In the genomic region with DNA sequence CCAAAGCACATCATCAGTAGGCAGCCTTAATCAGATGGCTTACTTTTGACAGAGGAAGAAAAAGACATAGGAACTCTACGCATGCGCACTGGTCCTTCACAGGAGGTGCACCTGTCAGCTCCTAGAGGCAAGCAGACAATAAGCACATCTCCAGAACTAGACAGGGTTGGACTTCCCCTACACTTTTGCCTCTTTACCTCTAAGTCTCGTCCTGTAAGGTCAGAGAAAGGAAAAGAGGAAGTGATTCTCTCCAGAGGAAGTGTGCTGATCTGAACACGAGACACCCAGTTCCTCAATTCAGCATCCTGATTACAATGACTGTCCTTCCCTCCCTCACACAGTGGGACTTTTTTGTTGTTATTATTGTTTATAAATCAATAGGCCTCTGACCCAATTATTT, we compare ENCODE assay signal across 10 mouse cellular contexts. TPM values are rescaled to one million over a fixed set of nuclear protein-coding genes. Genes with fewer than 3 reads are reported as not detected.
DNase-seq lines count a peak whose midpoint lies in the region; ATAC-seq and TF ChIP-seq lines count a peak whose summit lies in the region.
"Had no signal": no experiment of that assay in that cellular context is flagged by ENCODE, and none has a peak within 500 bp of the region (broad histone marks: within the 10 kb centered on the region; RNA-seq: fewer than 3 reads in every experiment).

No protein-coding gene starts in this region.

- 68% methylated on average over 4 of the region's 4 CpGs for WGBS in liver, adult 2 months
- WGBS in liver, embryonic 11.5 days, result 46% methylated on average over 4 of the region's 4 CpGs
- 79% methylated on average over 4 of the region's 4 CpGs for WGBS in cerebellum, adult 2 months

- no peaks in the 10 kb centered on the region for H3K4me1 ChIP-seq in liver, adult 2 months (ENCODE audit: control insufficient read depth, insufficient read depth, low read length)
- H3K4me1 ChIP-seq in liver, embryonic 11.5 days (replicated peaks; ENCODE audit: control insufficient read depth, insufficient read depth, low read length), result no peaks in the 10 kb centered on the region
- H3K4me1 ChIP-seq in cerebellum, adult 2 months (ENCODE audit: control insufficient read depth, insufficient read depth, low read length), result no peaks in the 10 kb centered on the region
- H3K4me1 ChIP-seq: heart, embryonic 12.5 days had no signal

- no peaks in the 10 kb centered on the region for H3K9me3 ChIP-seq in liver, embryonic 11.5 days (ENCODE audit: control insufficient read depth, low read length)
- H3K9me3 ChIP-seq: heart, embryonic 12.5 days had no signal

- H3K36me3 ChIP-seq in liver, adult 2 months (ENCODE audit: control insufficient read depth, insufficient read depth, low read length), result no peaks in the 10 kb centered on the region
- H3K36me3 ChIP-seq in liver, embryonic 11.5 days (ENCODE audit: control insufficient read depth, insufficient read depth, low read length), result no peaks in the 10 kb centered on the region
- H3K36me3 ChIP-seq: heart, embryonic 12.5 days had no signal

- no peak for ATAC-seq in liver, embryonic 11.5 days (replicated peaks; ENCODE audit: low FRiP score)
- ATAC-seq in monocyte, adult 5-6 weeks (replicated peaks; ENCODE audit: insufficient number of reproducible peaks, low FRiP score, low TSS enrichment, poor library complexity, severe bottlenecking), result peak; percentile 95

- peak; percentile 47 for DNase-seq in liver, adult 2 months (ENCODE audit: extremely low read depth, low read depth, low spot score)
- DNase-seq in liver, embryonic 11.5 days (ENCODE audit: low spot score), result no peak
- DNase-seq in brain, adult 2 months (ENCODE audit: low read depth, low spot score), result peak; percentile 31
- peak; percentile 38 to 53 for DNase-seq in thymus, postnatal 36 days
- DNase-seq in cerebellum, adult 2 months, result no peak
- no peak for DNase-seq in kidney, adult 8-10 months
- no peak for DNase-seq in left cerebral cortex, adult 9 months (ENCODE audit: low spot score in 2 of 2)
- DNase-seq: kidney, adult 18-20 months had no signal

- no peaks in the 10 kb centered on the region for H3K79me2 ChIP-seq in liver, adult 2 months (ENCODE audit: control insufficient read depth, insufficient read depth, low read length)

- TF ChIP-seq CTCF in liver, adult 2 months (IDR thresholded peaks at IDR 0.05; ENCODE audit: low read depth, low read length), result no peak
- TF ChIP-seq CTCF in cerebellum, adult 2 months (IDR thresholded peaks at IDR 0.05; ENCODE audit: borderline replicate concordance, insufficient read depth, low read depth, low read length), result no peak

- no peak overlapping the region for H3K4me3 ChIP-seq in liver, adult 2 months (ENCODE audit: insufficient read depth, low read depth, low read length)
- H3K4me3 ChIP-seq in liver, embryonic 11.5 days (ENCODE audit: low read depth, low read length), result no peak overlapping the region
- H3K4me3 ChIP-seq in cerebellum, adult 2 months (replicated peaks; ENCODE audit: insufficient read depth, low read depth, low read length), result no peak overlapping the region
- H3K4me3 ChIP-seq: heart, embryonic 12.5 days had no signal

- no peak overlapping the region for H3K4me2 ChIP-seq in liver, embryonic 11.5 days
- H3K4me2 ChIP-seq: heart, embryonic 12.5 days had no signal

- H3K9ac ChIP-seq in liver, adult 2 months (ENCODE audit: low read depth, low read length), result no peak overlapping the region
- H3K9ac ChIP-seq in liver, embryonic 11.5 days (ENCODE audit: low read depth, low read length), result no peak overlapping the region
- H3K9ac ChIP-seq: heart, embryonic 12.5 days had no signal

- H3K27ac ChIP-seq in liver, adult 2 months (replicated peaks; ENCODE audit: insufficient read depth, low read depth, low read length), result no peak overlapping the region
- no peak overlapping the region for H3K27ac ChIP-seq in liver, embryonic 11.5 days (ENCODE audit: low read depth, low read length)
- no peak overlapping the region for H3K27ac ChIP-seq in cerebellum, adult 2 months (ENCODE audit: insufficient read depth, low read length)

- no peaks in the 10 kb centered on the region for H3K27me3 ChIP-seq in liver, adult 2 months (ENCODE audit: control insufficient read depth, insufficient read depth, low read length)
- no peaks in the 10 kb centered on the region for H3K27me3 ChIP-seq in liver, embryonic 11.5 days (replicated peaks; ENCODE audit: control insufficient read depth, insufficient read depth, low read length)
- no peaks in the 10 kb centered on the region for H3K27me3 ChIP-seq in cerebellum, adult 2 months (ENCODE audit: control insufficient read depth, insufficient read depth, low read length)
- H3K27me3 ChIP-seq: heart, embryonic 12.5 days had no signal

- no peak for TF ChIP-seq POLR2A in liver, adult 2 months (IDR thresholded peaks at IDR 0.05; ENCODE audit: extremely low read depth, insufficient read depth, low read length)
- no peak for TF ChIP-seq POLR2A in cerebellum, adult 2 months (IDR thresholded peaks at IDR 0.05; ENCODE audit: borderline replicate concordance, insufficient read depth, low read length)

RNA-seq across cellular contexts. Expression of a gene that starts 46.3 kb away (rescaled TPM):
- total RNA-seq in liver, adult 2 months (2014; rRNA removed), result 306 and 460 TPM in 2 replicates
- 45.7 and 126 TPM in 2 replicates for polyA plus RNA-seq in liver, adult 2 months (2012; rRNA removed)
- 1.3 and 1.8 TPM in 2 replicates for polyA plus RNA-seq in liver, embryonic 11.5 days (2014; fragmentation: Nextera tagmentation; extraction: Ambion mirVana)
- not detected in 3 replicates for total RNA-seq in monocyte, adult 5-6 weeks (2017)
- polyA plus RNA-seq in cerebellum, adult 2 months (2012; rRNA removed), result 0.10 and 0.14 TPM in 2 replicates

Comparison
In these comparisons a context has a peak if more than half of its experiments do, and no peak if none do; other contexts are left out.
1. DNase-seq: peak in liver, adult 2 months (single experiment), brain, adult 2 months (single experiment) and thymus, postnatal 36 days (2 of 2); none in liver, embryonic 11.5 days (single experiment), cerebellum, adult 2 months (0 of 2), kidney, adult 8-10 months (0 of 2) and left cerebral cortex, adult 9 months (0 of 2).
2. RNA of a gene that starts 46.3 kb away (polyA plus RNA-seq): 45.7 to 126 TPM in liver, adult 2 months; 1.3 to 1.8 TPM in liver, embryonic 11.5 days and 0.10 to 0.14 TPM in cerebellum, adult 2 months; every median in the first group is over 10 times any median in the second.